Mouse (Mus musculus): ENCODE measurements around the gene Foxk2.

Foxk2 gene

GRCm38 (mm10) chr11:121259160-121260100, at the start of gene Foxk2:
Gene Foxk2 (plus strand): TSS chr11:121259990.
- peak; percentile 94 for DNase-seq

DNA sequence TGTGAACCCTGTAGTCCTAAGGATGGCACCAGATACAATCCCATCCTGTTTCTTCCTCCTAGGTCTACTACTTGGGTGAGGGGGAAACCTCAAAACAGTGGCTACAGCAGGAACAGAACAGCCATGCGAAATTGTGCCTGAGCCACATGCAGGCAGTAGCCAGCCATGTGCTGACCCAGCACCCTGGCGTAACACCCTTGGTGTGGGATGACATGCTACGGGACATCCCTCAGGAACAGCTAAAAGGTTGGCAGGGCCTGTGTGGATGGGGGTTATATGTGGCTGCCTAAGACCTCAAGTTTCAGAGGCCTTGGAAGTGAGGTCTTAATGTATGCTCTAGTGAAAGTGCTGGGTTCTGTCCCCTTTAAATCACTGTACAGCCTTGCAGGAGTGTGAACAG, 43.0 kb upstream of the Foxk2 start:
- DNase-seq = no peak

DNA sequence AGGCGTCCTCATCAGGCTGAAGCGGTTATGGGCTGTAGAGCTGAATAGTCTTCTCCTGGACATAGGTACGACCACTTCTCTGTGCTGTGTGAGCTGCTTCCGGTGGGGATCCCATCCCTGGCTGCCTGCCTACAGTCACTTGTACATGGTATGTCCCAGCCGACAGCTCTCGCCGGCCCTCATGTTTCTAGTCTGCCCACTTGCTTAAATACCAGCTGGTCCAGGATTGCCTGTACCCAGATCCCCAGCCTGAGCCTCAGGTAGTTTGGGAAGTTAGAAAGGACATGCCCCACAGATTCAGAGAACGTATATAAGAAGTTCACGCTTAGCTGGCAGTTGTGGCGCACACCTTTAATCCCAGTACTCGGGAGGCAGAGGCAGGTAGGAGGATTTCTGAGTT, 40.0 kb upstream of the Foxk2 start:
- DNase-seq = no peak

- no peak for DNase-seq
These were observed 39.0 kb upstream of the Foxk2 start for GRCm38 (mm10) chr11:121220771-121221170.

GRCm38 (mm10) chr11:121221321-121222010, 38.3 kb upstream of the Foxk2 start:
- DNase-seq = no peak

- no peak for DNase-seq
These were observed 31.4 kb upstream of the Foxk2 start for GRCm38 (mm10) chr11:121228129-121229017.

GRCm38 (mm10) chr11:121229018-121229439, 30.8 kb upstream of the Foxk2 start, which contains the start of gene Cybc1:
Gene Cybc1 (minus strand): TSS chr11:121229322.
- DNase-seq = peak; percentile 73

DNA sequence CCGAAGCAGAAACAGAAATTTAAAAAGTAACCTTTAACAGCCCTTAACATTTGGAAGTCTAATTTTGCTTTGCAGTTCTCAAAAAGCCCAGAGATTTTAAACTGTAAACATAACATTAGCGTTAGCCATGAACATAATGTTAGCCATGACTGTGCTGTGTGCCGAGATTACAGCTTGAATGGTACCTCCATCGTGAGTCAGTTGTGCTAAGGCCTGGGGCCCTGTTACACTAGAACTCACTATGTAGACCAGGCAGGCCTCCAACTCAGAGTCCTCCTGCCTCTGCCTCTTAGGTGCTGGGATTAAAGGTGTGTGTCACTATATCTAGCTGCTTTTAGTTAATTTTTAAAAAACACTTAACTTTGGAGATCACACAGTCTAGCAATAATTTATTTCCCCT, 28.6 kb upstream of the Foxk2 start:
- DNase-seq = no peak

DNA sequence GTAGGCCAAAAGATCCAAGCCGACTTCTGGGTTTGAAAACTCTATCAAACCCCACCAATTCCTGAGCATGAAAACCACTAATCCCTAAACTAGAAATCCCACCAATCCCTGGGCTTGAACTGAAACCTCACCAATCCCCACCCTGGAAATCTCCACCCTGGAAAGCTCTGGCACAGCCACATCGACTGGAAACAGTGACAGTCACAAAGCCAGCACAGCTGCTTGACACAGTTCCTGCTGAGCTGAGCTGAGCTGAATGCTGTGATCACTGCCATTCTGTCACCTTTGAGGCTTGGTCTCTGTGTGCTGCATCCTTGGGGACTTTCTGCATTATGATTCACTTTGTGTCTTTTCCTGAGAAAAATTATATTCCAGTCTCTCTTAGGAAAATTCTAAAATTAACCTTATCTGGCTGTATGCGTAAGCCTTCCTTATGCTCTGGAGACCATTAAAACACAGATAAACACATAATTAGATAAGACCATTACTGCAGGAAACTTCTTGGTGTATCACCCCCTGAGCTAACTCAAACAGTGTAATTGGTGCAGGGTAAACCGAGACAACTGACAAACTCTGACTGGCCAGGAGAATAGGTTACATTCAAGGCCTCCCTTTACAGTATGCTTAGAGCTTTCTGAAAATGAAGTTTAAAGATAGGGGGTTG, 28.0 kb upstream of the Foxk2 start:
- DNase-seq = no peak

GRCm38 (mm10) chr11:121232706-121233105, 27.1 kb upstream of the Foxk2 start:
- DNase-seq = no peak

- no peak for DNase-seq
These were observed 24.1 kb upstream of the Foxk2 start for GRCm38 (mm10) chr11:121235475-121236238.

DNA sequence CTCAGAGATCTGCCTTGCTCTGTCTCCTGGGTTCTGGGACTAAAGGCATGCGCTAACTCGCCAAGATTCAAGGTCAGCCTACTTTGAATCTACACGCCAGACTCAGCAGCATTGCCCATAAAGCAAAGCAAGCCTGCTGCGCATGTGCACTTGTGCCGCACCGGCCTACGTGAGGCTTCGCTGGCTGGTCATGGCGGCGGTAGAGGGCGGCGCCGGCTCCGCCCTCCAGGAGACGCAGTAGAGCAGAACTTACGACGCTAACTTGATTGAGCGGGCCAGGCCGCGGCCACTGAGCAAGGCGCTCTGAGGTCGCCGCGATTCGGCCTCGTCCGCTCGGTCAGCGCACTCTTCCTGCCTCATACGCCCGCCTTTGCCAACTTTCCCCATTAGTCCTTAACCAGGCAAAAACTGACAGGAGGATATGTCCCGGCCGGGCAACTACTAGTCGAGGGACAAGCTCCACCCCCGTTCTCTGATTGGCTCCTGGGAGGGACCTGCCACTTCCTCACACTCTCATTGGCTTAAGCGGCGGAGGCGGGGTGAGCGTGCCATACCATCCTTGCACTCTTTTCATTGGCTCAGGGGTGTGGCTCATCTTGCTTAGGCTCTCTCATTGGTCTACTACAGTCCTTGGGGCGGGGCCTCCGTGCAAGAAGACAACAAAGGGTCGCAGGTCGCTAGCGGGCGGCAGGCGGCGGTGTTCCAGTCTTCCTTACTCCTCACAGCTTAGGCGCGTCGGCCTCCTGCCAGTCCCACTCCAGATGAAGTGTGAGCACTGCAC, 23.0 kb upstream of the Foxk2 start, which contains the start of gene Narf:
Narf (plus strand) TSS at position 690 of the 781 bp plus-strand sequence.
- DNase-seq = peak; percentile 99

DNA sequence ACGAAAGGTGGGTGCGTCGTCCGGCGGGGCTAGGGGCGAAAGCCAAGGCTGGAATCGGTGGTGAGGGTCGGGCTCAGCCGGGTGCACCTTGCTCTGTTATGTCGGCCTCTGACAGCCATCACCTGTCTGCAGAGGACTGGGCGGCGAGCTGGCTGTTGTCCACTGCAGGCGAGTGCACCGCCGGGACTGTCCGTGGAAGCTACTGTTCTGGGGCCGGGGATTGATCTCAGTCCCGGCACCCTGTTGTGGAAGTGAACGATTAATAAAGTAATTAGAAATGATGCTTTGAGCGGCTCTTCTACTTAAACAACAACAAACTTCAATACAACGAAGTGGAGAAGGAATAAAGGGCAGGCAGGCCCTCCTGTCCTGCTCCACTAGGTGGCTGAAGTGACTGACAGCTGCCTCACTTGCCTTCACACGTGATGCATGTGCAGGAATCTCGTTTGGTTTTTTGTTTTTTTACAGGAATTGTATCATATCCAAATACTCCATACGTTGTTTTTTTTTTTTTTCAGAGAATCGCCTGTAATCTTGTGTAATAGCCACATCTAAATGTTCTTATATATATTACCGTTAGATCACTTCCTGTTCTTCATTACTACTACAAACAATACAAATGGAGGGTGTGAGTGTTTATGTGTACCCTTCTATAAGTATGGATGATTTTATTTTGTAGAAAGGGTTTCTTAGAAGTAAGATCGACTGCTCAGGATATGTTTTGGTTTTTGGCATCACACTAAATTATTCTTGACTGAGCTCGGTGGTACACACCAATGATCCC, 22.3 kb upstream of the Foxk2 start:
- no peak for DNase-seq

DNA sequence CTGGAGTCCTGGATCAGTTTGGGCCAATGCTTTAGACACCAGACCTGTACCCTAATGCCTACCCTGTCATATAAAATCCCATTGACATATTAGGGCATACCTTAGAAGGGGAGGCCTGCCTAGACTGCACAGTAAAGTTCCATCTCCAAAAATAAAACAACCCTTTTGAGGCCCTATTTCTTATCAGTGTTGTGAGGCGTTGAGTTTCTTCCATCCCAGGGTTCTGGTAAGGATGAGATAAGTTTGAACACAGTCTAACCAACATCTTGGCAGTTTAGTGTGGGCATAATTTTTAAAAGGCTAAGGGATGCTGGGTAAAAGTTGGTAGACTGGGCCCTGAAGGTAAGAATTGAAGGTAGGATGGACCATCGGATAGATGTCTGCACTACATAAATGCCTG, 20.1 kb upstream of the Foxk2 start:
- no peak for DNase-seq

DNA sequence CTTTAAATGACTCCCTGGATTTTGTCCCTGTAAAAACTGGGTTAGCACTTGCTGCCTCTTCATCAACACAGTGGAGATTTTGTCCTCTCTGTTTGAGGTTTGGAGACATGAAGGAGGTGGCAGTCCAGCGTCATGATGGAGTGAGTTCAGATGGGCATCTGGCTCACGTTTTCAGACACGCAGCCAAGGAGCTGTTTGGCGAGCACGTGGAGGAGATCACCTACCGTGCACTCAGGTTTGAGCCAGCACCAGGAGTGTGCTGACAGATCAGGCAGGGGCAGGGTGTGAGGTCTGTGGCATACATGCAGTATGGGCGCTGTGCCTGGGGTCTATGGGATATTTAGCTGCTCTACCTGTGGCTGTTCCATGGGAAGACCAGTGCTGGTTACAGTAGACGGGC, 9.6 kb upstream of the Foxk2 start:
- DNase-seq = no peak

DNA sequence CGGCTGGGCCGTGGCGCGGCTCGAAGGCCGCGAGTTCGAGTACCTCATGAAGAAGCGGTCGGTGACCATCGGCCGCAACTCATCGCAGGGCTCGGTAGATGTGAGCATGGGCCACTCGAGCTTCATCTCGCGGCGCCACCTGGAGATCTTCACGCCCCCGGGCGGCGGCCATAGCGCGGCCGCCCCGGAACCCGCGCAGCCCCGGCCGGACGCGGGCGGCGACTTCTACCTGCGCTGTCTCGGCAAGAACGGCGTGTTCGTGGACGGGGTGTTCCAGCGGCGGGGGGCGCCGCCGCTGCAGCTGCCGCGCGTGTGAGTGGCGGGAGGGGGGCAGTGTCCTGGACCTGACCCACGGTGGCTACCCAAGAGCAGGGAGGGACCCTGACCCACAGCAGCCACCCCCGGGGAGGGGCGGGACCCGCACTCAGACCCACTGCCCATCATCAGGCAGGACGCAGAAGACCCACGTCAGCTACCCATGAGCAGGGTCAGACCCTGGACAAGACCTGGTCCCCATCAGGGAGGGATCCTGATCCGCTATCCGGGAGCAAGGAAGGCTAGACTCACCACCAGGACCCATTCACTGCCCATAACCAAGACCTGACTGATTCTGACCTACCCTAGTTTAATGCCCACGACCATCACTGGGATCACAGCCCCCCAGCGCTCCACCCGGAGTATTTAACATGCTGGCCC, 569 bp downstream of the Foxk2 start:
- peak; percentile 24 for DNase-seq

DNA sequence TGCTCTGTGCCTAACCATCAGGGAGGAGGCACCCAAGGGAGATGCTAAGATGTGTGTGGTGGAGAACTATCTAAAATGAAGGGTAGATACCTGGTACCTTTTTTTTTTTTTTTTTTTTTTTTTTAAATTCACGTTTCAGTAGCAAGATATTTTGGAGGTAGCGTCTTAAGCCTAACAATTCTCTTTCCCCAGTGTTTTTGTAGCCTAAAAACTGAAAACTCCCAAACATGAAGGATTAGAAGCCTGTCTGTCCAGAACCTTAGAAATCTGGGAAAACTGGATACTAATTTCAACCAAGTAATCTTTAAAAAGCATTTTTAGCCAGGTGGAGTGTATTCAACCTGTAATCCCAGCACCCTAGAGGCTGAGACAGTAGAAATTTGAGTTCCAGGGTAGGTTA, 1.3 kb downstream of the Foxk2 start:
- DNase-seq = no peak

- no peak for DNase-seq
These were observed 17.7 kb downstream of the Foxk2 start for GRCm38 (mm10) chr11:121277516-121277915.

DNA sequence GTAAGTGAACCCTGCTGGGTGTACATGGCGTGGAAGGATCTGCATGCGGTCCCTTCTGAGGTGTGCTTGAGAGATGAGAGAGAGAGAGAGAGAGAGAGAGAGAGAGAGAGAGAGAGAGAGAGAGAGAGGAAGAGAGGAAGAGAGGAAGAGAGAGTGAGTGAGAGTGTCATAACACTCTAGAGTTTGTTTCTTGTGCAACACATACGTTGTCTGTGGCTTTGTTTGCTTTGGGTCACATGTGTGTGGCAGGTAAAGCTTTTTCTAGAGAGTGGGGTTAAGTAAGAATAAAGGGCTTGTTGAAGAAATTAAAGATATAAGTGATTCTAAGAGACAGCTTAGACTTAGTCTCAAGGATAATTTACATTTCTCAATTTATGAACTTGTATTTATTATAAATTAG, 18.2 kb downstream of the Foxk2 start:
- no peak for DNase-seq
